Mouse (Mus musculus) ES-Bruce4 (cell line): ENCODE measurements around the gene Cnfn.

Source experiments
- CTCF ChIP-seq: IDR thresholded peaks from one replicate; pipeline ENCODE4 v1.8.1; 2011; ENCODE audit warnings: low read depth, low read length
- EP300 ChIP-seq: IDR thresholded peaks from 2 replicates; pipeline ENCODE4 v1.6.1; 2011; ENCODE audit warnings: low read depth, low read length; ENCODE audit not compliant: insufficient read depth
- POLR2A ChIP-seq: IDR thresholded peaks from one replicate; pipeline ENCODE4 v1.8.1; 2011; ENCODE audit warnings: low read length; ENCODE audit not compliant: insufficient read depth

DNA sequence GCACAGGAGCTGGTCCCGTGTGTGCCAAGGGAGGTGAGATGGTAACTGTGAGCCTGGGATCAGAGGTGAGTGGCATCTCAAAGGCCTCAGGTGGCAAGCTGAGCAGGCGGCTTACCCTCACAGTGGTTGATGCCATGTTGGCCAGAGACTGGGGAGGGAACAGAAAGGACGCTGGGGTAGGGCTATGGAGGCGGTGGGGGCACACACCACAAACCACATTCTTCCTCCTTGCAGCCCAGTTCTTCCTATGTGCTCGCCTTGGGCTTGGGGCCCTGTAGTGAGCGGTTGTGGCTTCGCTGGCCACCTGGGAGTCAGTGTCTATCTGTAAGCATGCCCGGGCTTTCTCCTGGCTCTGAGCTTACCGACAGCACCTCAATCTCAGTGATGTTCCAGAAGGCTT lies 15.3 kb upstream of the Cnfn start:
- TF ChIP-seq CTCF (no peak), EP300 (no peak), POLR2A (no peak)
